Mouse (Mus musculus) thymus, postnatal 4 days (tissue): Measurements from ENCODE around the gene Stx8.

ENCODE experiments used
- DNase-seq: peaks from one replicate; pipeline ENCODE4 v3.0.0; 2021

The Stx8 gene

DNA sequence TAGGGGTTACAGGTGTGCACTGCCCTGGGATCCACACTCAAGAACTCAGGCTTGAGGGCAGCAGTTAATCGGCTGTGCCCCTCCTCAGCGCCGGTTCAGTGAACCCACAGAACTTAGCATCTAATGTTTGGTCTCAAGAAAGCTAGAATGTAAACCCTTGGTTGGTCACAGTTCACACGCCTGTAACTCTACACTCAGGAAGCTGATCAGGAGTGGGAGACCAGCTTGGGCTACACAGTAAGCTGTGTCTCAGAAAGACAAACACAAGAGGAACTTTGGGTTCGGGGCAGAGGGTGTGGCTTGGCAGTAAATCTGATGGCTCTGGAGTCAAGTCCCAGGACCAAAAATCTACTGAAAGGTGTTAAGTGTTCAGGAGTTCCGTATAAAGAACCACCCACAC, 17.6 kb downstream of the Stx8 start:
- DNase-seq: no peak

DNA sequence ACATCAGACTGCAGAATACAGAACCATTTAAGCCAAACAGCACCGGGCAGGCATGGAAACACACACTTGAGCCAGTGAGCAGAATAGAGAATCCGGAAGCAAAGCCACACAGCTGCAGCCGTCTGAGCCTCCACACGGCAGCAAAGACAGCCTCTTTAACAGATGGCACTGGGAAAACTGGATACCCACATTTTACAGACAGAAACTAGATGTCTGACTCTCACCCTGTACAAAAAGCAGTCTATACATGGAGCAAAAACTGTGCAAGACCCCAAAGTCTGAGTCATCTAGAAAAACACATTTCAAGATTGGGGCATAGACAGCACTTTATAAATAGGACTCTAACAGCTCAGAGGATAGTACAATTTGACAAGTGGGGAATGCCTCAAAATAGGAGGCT, 25.2 kb downstream of the Stx8 start:
- DNase-seq: no peak

DNA sequence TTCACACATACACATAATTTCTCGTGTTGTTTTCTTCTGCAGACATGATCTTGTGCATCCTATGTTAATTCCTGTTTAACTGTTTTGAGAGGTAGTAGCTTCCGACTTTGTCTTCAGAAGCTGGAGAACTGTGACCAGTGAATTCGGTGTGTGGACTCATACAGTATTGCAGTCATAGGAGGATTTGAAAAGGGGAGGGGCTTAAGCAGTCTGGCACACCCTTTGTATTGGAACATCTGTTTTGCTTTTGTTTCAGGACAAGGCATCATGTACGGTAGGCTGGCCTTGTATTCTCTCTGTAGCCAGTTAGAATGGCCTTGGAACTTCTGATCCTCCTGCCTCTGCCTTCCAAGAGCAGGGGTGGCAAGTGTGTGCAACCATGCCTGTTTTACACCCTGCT, 30.0 kb downstream of the Stx8 start:
- DNase-seq: no peak

DNA sequence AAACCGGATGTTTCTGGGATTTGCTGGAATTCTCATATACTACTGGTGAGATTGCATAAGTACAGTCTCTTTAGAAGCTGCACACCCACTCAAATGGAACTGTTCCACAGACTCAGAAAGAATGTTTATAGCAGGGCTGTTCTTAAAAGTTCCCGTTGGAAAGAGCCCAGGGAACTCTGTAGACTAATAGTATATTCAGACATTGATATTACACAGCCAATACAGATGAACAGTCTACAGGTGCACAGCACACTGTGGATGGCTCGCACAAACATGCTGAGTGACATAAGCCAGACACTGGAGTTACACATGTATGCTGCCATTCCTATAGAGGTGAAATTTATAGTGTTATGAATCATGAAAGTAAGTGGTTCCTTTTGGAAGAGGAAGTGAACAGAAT, 32.9 kb downstream of the Stx8 start:
- DNase-seq: no peak

DNA sequence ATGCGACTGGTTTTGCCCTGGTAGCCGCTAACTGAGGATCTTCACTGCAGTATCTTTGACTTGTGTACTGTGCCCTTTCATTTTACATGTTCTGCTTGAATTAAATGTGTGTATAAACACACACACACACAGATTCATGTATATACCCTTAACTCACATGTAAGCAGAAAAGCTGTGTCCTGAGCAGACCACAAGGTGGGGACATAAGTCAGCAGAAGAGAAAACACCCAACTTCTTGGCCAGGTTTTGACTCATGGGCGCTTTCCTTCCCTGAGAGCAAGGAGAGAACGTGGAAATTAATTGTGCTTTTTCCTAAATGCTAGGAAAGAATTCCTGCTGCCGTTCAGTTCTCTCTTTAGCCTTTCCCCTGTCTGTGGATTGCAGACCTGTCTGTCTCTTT, 33.6 kb downstream of the Stx8 start:
- no peak for DNase-seq

DNA sequence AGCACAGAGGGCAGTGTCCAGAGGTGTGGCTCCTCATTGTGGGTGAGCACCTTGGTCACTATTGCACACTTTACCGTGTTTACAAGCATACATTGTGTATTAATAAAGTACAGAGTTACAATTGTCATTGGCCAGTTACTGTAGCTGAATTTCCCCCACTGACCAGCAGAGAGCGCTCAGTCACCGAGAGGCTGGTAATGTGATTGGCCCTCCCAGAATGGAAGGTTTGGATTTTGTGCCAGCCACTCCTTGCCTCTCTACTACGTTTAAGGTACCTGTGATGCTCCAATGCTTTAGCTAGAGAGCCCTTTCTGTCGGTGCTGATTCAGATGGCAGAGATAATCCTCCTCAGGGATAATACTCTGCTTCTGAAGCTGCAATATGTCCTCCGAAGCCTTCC, 38.2 kb downstream of the Stx8 start:
- DNase-seq: peak; percentile 84

DNA sequence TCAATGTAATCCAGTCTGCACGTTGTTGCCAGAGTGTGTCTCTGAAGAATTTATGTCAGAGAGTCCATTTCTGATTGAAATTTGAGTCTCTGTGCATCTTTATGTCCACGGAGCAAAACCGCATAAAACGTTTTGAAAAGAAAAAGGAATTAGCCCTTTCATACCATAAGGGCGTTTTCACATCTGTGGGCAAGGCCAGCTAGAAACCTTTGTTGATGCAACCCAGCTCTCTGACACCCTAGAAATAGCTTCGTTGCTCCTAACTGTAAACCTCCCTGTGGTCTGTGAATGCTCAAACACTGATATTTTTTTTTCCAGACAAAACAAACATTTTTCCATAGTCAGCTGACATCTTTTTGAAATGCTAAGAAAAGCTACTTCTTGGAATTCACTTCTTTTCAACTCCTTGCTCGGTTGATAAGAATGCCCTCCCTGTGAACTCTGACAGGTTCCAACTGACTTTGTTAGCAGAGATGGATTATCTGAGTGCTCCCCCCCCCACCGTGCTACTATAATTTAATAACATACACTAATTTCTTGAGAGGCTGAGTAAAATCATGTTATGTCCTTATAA, 40.3 kb downstream of the Stx8 start:
- no peak for DNase-seq

DNA sequence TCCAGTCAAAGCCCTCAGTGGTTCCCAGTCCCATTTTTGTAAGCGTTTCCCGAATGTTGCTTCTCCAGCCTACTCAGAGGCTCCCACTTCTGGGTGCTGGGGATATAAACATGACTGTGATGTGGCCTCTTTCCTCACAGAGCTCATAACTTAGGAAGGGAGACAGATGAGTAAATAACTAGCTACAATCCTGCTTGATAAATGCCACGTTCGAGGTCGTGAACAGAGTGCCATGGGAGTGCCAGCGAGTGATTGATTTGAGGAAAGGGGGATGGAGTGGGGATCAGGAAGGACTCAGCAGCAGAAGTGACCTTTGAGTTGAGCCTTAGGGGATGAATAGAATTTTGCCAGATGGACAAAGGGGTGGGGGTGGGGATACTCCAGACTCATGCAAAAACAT, 41.7 kb downstream of the Stx8 start:
- no peak for DNase-seq

DNA sequence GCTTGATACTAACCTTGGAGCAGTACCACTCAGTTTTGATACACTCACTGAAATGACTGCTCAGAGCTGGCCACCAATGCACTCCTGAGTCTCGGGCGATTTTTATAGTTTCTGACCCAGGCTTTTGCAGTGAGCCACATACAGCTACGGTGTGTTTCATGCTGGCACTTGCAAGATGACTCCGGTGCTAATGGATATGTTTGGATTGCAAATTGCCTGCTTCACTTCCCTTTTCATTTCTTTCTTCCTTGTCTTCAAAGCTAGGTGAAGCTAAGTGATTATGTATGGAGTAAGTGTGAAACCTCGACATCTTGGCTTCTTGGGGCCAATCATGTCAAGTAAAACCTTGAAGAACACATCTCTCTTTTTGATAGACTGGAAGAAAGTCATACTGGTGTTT, 43.4 kb downstream of the Stx8 start:
- DNase-seq: no peak

DNA sequence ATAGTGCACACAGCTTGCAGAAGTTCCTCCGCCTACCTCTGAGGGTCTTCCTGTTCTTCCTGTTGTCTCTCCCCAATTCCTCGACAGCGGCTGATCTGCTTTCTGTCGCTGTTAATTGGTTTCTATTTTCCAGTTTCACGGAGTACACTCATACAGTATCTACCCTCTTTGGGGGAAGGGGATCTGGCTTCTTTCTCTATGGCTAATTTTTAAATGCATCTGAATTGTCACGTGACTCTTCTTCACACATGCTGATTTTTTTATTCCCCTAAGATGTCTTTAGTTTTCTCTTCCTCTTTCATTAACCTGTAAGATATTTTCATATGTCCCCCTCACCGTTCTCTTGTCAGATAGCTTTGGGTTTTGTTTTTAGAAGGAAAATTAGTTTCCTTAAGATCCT, 46.2 kb downstream of the Stx8 start:
- no peak for DNase-seq

DNA sequence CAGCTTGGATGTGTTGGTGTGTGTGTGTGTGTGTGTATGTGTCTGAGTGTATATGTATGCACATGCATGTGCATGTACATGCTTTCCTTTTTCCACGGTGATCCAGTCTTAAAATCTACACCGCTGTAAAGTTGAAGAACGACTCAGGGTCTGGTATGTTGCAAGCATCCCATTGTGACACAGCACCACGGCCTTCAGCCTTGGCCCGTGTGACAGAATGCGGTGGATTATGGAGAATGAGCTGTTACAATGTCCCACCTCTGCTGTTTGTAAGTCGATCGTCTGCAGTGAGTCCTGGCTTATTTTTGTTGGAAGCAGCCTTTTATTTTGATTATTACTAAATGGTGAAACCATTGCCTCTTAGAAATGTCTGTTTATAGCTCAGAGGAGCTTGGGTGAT, 52.2 kb downstream of the Stx8 start:
- no peak for DNase-seq

DNA sequence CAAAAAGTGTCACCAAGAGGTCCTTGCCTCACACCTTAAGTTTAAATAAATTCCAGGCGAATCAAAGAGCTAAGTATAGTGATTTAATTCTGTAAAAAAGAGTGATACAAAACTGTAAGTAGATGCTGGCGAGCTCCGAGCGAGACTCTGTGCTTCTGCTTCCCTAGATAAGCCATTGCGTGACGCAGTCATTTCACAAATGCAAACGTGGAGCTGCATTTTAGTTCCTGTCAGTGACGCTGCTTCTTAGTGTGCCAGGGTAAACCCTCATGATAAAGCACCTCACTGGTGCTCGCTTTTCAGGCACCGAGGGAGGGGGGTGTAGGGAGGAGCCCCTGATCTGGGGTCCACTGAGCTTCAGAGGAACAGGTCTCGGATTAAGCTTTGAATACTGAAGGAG, 53.2 kb downstream of the Stx8 start:
- DNase-seq: no peak

DNA sequence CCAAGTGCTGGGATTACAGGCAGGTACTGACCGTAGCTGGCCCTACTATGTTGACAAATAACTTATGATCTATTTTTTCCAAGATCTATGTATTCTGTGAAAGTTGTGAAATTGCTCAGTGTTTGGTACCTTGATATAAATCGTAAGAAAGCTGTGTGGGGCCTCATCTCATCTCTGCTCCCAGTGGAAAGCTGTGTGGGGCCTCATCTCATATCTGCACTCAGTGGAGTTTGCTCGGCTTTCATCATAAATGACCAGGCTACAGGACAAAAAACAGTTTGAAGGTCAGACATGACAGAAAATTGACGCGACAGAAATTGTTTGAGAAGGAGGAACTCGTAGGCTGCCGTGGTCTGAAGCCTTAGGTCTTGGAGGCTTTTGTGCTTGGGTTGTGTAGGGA, 56.0 kb downstream of the Stx8 start:
- no peak for DNase-seq

DNA sequence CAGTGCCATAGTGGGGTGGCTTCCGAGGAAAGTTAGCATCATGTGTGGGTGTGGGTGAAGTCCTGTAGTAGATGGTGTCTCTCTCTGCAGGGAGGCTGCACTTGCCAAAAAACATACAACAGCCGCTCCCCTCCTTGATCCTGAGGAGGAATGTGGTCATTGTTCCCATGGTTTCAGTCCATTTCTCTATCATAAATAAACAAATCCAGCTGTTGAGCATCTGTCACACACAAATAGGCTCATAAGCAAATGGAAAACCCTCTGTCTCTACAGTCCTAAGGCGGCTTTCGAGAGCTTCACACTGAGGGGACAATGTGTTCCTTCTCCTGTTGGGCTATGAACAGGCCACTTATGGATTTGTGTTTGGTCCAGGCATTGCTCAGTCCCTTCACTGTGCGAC, 56.9 kb downstream of the Stx8 start:
- no peak for DNase-seq

DNA sequence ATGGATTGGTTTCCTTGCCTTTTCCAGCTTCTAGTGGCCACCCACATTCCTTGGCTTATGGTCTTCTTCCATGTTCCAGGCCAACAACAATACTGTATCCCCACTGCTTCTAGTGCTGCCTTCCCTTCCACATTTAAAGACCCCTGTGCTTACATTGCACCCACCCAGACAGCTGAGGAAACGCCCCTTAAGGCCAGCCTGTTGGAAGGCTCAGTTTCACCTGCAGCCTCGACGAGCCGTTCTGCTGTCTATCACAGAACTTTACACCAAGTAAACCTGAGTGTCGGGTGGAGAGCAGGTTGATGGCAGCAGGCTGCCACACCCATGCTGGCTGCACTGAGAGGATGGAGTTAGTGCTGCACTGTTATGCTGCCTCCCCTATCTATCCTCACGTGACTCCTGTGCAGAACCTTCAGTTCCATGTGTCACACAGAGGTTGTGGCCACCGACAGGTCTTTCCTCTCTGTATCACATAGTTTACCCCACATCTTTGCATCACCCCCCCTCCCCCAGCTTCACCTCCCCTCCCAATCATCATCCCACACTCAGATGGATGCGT, 57.9 kb downstream of the Stx8 start:
- no peak for DNase-seq

DNA sequence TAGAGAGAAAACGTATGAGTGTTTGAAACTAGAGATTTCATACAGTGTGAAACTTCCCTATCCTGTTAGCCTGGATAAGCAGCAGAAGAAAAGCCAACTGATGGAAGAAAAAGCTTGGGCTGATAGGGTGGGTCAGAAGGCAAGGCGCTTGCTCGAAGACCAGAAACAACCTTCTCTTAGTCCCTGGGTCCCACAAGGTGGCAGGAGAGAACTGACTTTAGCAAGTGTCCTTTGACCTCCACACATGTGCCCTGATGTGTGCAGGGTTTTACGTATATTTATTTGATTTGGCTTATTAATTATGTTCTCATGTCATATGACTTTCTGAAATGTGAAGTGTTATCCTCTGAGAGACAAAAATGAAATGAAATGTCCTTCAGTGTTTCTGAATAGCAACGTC, 60.6 kb downstream of the Stx8 start:
- peak; percentile 15 for DNase-seq

DNA sequence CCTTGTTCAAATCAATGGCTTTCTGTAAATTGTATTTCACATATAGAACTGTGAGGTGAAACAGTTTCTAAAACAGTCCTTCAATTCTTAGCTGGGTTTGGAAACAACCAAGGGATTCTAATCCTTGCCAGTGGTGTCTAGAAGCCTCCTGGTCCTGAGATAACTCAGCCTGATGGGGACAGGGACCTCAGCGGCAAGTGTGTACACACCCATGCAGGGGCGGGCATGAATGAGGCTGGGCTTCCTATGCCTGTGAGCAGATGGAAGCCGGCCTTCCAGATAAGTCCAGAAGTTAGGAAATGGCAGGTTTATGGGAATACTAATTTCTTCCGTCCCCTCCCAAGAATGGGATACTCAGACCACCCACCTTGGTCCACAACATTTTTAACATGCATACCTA, 63.1 kb downstream of the Stx8 start:
- DNase-seq: no peak

DNA sequence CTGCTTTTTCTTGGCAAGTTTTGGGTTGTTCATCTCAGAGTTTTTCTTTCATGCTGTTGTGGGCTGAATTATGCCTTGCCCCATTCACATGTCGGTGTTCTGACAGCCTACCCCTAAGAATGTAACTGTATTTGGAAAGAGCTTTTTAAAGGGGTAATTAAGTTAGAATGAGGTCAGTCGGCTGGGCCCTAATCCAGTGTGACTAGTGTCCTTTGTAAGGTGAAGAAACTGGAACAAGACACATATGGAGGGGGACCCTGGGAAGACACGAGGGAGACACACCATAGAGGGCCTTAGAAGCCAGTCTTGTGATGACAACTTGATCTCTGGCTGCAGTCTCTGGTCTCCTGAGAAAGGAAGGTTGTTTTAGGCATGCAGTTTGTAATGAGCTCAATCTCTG, 63.9 kb downstream of the Stx8 start:
- no peak for DNase-seq

DNA sequence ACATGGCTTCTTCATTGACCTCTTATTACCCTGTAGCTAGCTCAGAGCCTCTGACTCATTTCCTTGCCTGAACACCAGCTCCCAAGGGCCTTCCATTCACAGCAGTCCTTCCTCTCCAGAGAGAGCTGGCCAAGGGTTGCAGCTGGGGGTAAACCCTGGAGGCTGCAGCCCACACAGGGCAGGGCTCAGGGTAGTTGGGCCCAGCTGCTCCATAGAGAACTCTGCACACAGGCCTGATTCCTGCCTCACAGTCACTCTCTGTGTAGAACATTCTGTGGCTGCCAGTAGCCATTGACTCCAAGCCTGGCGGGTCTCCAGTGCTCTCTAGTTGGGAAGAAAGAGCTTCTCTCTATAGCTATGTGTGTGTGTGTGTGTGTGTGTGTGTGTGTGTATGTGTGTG, 64.8 kb downstream of the Stx8 start:
- DNase-seq: no peak

DNA sequence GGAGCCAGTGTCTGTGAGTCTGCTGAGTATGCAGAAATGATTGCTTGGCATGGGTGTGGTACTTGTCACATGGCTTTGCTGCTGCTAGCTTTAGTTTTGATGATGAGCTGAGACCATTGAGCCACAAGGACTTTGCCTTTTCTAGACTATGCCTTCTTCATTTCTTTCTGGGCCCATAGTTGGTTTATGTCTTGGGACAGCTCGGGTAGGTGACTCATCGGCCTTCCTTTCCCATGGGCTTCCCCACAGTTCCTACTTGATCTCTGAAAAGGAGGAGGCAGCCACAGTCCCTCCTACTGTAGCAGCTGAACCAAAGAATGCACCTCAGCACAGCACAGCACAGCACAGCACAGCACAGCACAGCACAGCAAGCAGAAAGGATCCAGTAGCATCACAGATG, 66.5 kb downstream of the Stx8 start:
- no peak for DNase-seq

DNA sequence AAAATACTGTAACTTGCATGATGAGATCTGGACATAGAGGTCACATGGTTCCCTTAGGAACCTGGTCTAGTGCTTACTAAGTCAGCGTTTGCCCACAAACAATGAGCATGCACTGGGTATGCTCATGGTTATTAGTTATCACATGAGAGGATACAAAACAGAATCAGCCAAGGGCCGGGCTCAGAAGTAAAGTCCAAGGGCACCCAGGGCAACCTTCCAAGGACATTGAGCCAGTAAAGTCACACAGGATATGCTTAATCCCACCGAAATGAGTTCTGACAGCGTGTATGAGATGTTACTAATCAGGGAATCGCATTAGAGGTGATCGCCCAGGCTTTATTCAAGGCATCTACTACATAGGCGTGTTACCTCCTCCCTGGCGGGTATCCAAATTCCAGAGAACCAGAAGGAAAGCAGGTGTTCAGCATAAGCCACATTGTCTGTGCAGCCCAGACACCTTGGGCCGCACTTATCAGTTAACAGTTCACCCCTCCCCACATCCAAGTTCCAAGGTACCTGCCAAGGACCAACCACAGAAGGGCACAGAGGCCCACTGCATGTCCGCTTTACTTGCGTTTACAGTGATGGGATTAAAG, 67.4 kb downstream of the Stx8 start:
- no peak for DNase-seq

DNA sequence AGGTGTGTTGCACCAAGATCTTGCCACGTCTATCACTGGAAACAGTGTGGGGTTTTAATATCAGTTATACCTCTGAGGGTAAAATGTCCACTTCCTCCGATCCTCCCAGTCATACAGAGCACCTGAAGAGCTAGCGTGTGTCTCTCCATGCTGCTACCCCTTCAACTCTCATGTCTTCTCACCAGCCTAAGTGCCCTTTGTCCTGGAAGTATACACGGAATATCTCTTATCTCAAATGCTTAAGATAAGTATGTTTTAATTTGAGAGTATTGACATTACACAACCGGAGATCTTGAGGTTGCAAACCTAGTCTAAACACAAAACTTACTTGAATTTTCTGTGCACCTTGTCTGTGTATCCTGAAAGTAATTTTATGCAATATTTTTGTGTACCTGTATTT, 68.4 kb downstream of the Stx8 start:
- no peak for DNase-seq

DNA sequence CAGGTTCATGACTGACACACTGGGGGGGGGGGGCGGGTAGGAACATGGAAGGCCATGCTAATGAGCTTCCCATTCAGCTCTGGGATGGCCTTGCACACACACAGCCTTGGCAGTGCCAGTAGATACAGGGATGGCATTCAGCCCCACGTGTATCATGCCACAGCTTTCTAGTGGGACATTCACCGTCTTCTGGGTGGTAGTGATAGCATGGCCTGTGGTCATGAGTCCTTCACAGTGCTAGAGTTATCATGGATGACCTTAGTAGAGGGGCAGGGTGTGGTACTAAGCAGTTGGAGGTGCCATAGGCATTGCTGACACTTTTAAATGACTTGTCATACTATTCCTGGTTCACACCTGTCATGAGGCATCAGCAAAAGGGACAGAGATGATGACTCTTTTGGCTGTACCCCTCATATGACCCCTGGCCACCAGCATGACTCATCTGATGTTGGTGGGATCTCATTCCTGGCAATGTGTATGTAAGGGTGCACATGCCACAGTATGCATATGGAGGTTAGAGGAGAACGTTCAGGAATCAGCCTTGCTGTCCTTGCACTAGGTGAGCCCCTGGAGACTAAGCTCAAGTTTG, 69.4 kb downstream of the Stx8 start:
- DNase-seq: no peak

DNA sequence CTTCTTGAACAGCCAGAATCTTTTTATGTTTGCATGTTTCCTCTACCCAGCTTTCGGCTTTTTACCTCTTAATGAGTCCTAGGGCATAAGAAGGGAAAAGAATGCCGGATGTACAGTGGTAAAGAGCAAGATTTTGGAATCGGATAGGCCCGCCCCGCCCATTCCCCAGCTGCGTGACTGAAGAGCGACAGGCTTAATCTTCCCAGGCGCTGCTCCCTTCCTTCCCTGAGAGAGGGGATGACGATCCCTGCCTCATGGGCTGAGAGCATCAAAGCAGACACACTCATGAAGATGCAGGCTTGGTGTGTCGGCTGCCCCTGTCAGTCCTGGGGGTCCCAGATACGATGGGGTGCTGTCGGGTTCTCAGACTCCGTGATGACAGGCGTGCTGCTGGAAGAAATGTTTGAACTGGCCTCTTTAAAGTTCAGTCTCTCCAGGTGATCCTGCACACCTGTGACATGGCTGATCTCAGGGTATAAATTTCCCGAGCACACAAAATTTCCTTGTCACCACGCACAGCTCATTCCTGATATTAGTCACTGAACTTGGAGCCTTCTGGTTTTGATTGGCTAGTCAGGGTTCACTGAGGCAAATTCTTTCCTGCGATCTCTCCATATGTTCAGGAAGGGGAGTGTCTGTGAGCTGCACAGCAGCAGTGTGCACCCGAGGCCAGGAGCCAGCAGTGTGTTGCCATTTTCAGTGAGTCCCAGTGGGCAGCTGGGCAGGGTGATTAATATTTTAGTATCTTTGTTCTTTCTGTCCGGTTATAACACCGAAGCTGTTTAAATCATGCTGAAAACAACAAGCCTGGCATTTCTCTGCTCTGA, 70.4 kb downstream of the Stx8 start:
- DNase-seq: no peak
